Mouse (Mus musculus): ENCODE data around the gene Gm6377. TPM values are rescaled to one million over a fixed set of nuclear protein-coding genes. Genes with fewer than 3 reads are reported as not detected.

The Gm6377 gene
- 0.06 and 0.15 TPM in 2 replicates for polyA plus RNA-seq (2016; fragmentation: Nextera tagmentation; extraction: Ambion mirVana)

DNA sequence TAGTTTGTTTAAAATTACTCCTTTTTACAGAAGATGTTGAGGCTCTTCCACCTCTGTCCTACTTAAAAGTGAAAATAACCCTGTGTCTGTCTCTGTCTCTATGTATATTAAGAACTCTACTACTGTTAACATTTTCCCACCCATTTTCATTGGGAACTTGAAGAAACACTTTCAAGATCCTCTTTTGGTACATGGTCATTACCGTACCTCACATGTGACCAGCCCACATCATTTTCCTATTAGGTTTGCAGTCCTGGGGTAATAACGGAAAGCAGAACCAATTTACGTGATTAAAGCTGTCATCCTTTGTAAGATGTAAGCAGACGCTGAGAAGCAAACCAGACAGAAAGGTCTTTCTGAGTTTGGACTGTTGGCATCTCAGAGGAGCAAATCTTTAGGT is at the start of gene Gm6377:
TSS of gene Gm6377 (plus strand) at position 289 of the 400 bp plus-strand sequence.
- Histone ChIP-seq H3K27me3 (ENCODE audit: low read depth, poor library complexity, severe bottlenecking) (no peaks in the 10 kb centered on the region), H3K27ac (replicated peaks) (no peak within 1 kb of the TSS), H3K36me3 (no peaks in the 10 kb centered on the region), H3K4me1 (no peaks in the 10 kb centered on the region), H3K4me3 (no peak within 1 kb of the TSS), H3K9me3 (replicated peaks) (no peaks in the 10 kb centered on the region)
- WGBS, result 86% methylated on average over 4 of the region's 4 CpGs
- DNase-seq (ENCODE audit: low spot score), result no peak

DNA sequence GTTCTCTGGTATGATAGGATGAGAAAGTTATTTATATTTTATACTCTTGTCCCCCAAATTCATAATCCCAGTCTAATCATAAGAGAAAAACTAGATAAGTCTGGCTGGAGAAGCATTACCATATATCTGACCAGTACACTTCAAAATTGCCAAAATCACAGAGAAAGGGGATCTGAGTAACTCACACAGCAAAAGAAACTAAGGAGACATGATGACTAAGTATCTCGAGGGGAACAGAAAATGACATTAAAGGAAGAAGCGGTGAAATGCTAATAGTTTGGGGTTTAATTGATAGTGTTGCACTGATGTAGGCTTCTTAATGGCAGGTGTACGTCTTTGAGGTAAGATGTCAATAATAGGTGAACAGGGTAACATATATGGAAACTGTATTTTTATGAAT is 49.4 kb upstream of the Gm6377 start:
- H3K27me3 ChIP-seq (ENCODE audit: low read depth, poor library complexity, severe bottlenecking), result no peaks in the 10 kb centered on the region
- WGBS, result 87% methylated on average over 3 of the region's 3 CpGs
- no peaks in the 10 kb centered on the region for H3K4me1 ChIP-seq
- no peak overlapping the region for H3K4me3 ChIP-seq
- H3K27ac ChIP-seq (replicated peaks), result no peak overlapping the region
- 0 out of 2 replicates have a peak, but pooled peaks cover 3% of the 10 kb centered on the region for H3K36me3 ChIP-seq
- no peaks in the 10 kb centered on the region for H3K9me3 ChIP-seq (replicated peaks)
- no peak for DNase-seq (ENCODE audit: low spot score)

DNA sequence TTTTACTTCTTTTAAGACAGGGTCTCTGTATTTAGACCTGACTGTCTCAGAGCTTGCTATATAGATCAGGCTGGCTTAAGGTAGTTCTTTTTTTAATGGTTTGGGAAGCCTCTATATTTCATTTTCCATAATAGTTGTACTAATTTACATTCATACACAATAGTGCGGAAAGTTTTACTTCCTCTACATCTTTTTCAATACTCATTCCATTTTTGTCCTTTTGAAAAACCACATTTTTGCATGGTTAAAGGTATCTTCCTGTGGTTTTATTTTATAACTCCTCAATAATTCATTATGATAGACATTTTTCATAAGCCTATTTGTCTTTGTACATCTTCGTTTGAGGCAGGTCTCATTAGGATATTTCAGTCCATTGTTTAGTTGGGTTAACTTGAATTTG is 45.3 kb upstream of the Gm6377 start:
- 92% methylated on average over 2 of the region's 2 CpGs for WGBS
- no peak overlapping the region for H3K4me3 ChIP-seq

DNA sequence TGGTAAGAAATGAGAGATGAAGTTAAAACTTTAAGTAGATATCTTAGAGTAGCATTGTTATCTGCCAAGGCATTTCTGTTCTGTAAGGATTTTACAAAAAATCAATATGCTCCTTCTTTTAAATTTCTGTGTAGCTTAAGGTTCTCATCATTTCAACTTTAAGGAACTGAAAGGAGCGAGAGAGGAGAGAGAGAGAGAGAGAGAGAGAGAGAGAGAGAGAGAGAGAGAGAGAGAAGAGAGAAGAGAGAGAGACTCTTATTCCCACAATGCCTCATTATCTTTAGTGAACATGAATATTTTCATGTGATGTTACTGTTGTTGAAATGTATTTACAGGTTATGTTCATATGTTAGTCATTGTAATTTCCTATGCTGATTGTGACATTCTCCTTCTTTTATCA is 36.2 kb upstream of the Gm6377 start:
- Histone ChIP-seq H3K4me3 (no peak overlapping the region), H3K27ac (replicated peaks) (no peak overlapping the region), H3K27me3 (ENCODE audit: low read depth, poor library complexity, severe bottlenecking) (no peaks in the 10 kb centered on the region), H3K4me1 (no peaks in the 10 kb centered on the region), H3K36me3 (0 out of 2 replicates have a peak, but pooled peaks cover 2% of the 10 kb centered on the region), H3K9me3 (replicated peaks) (no peaks in the 10 kb centered on the region)
- DNase-seq (ENCODE audit: low spot score), result no peak
- WGBS, result 78% methylated on average over 1 of the region's 1 CpGs

More for the DNA sequence above, 45.3 kb upstream of the Gm6377 start:
- no peak for DNase-seq (ENCODE audit: low spot score)
- H3K4me1 ChIP-seq, result no peaks in the 10 kb centered on the region
- H3K36me3 ChIP-seq, result peaks cover 14% of the 10 kb centered on the region
- H3K27me3 ChIP-seq (ENCODE audit: low read depth, poor library complexity, severe bottlenecking), result no peaks in the 10 kb centered on the region
- no peak overlapping the region for H3K27ac ChIP-seq (replicated peaks)
- no peaks in the 10 kb centered on the region for H3K9me3 ChIP-seq (replicated peaks)

DNA sequence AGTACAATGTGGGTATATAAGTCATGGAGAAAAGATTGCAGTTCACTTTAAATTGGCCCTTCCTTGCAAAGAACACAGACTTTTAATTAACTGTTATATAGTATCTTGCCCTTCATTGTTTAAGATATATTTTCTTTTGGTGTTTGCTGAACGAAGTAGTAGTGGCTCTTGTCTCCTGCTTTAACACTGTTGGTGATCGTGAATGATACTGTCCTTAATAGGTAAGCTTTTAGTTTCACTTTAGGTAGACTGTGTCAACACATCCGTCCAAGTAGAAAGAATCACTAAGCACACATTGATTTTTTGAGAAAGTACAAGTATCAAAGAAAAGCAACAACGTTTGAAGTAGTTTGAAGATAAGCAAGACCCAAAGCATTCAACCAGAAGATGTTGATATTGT is 35.7 kb upstream of the Gm6377 start:
- no peaks in the 10 kb centered on the region for H3K27me3 ChIP-seq (ENCODE audit: low read depth, poor library complexity, severe bottlenecking)
- no peaks in the 10 kb centered on the region for H3K9me3 ChIP-seq (replicated peaks)
- 79% methylated on average over 4 of the region's 4 CpGs for WGBS
- no peak for DNase-seq (ENCODE audit: low spot score)
- 0 out of 2 replicates have a peak, but pooled peaks cover under 1% of the 10 kb centered on the region for H3K36me3 ChIP-seq
- H3K4me3 ChIP-seq, result no peak overlapping the region
- H3K27ac ChIP-seq (replicated peaks), result no peak overlapping the region
- H3K4me1 ChIP-seq, result no peaks in the 10 kb centered on the region

DNA sequence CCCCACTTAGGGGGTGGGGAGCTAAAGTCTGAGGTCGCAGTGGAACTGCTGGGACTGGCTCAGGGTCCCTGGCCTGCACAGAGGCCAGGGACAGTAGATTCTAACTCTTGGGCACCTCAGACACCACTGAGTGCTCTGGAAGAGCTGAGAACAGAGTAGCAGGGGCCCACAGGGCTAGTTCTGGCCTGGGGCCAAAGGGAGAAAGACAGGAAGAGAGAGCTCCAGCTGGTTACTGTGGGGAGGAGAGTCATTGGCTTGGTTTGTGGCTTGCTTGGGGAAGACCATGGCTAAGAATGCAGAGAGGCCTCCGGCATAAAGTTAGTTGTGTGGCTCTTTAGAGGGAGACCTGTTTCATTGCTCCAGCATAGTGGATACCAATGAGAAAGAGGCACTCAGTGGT is 21.5 kb upstream of the Gm6377 start:
- WGBS, result 78% methylated on average over 2 of the region's 2 CpGs
- no peaks in the 10 kb centered on the region for H3K4me1 ChIP-seq
- H3K9me3 ChIP-seq (replicated peaks), result no peaks in the 10 kb centered on the region
- no peak for DNase-seq (ENCODE audit: low spot score)
- no peaks in the 10 kb centered on the region for H3K27me3 ChIP-seq (ENCODE audit: low read depth, poor library complexity, severe bottlenecking)
- H3K4me3 ChIP-seq, result no peak overlapping the region
- no peaks in the 10 kb centered on the region for H3K36me3 ChIP-seq
- no peak overlapping the region for H3K27ac ChIP-seq (replicated peaks)

DNA sequence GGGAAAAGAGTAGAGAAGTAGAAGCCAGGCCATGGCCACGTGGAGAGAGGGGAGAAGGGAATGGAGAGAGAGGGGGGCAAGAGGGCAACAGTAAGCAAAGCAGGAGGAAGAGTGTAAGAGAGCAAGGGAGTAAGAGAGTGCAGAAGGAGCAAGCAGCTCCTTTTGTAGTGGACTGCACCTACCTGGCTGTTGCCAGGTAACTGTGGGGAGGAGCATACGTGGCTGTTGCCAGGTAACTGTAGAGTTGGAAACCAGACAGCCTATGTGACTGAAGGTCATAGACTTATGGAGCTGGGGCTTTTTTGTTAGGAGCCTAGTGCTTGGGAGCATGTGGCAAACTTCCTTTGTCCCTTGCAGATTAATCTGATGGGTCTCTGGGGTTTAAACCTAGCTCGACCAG is 21.1 kb upstream of the Gm6377 start:
- no peak for DNase-seq (ENCODE audit: low spot score)
- Histone ChIP-seq H3K9me3 (replicated peaks) (no peaks in the 10 kb centered on the region), H3K27ac (replicated peaks) (no peak overlapping the region), H3K36me3 (no peaks in the 10 kb centered on the region), H3K4me1 (no peaks in the 10 kb centered on the region), H3K4me3 (no peak overlapping the region), H3K27me3 (ENCODE audit: low read depth, poor library complexity, severe bottlenecking) (no peaks in the 10 kb centered on the region)
- 38% methylated on average over 3 of the region's 3 CpGs for WGBS

DNA sequence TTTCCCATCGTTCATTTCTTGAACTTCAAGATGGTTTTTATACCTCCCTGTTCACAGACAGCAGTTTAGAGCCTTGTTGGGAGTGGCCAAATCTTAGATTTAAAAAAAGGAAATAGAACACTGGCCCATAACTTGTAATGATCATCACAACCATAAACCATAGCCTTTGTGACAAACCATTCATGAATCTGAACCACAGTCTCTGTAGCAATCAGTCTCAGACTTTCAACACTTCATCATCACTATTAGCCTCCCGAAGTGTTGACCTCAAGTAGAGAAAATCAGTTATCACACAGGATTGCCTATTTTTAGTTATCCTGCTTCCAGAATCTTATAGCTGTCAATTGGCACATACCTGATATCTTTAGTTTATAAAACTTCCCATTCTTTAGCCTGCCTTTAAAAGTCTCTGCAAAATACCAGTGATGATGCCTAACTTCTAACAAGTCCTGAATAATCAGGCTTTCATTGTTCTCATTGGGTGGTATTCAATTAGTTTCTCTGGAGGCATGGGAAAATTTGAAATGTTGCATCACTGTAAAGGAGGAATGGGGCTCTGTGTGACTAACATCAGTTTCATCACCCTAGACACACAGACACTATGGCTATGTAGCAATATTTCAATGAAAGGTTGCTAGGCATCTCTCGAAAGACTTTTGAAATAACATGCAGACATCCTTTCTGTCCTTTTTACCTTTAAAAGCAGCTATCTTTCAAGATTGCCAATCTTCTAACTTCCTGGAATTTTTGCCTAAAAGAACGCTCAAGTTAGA is 11.7 kb upstream of the Gm6377 start:
- H3K4me3 ChIP-seq, result no peak overlapping the region
- no peaks in the 10 kb centered on the region for H3K36me3 ChIP-seq
- WGBS, result 86% methylated on average over 4 of the region's 4 CpGs
- DNase-seq (ENCODE audit: low spot score), result no peak
- no peak overlapping the region for H3K27ac ChIP-seq (replicated peaks)
- no peaks in the 10 kb centered on the region for H3K9me3 ChIP-seq (replicated peaks)
- no peaks in the 10 kb centered on the region for H3K4me1 ChIP-seq
- H3K27me3 ChIP-seq (ENCODE audit: low read depth, poor library complexity, severe bottlenecking), result no peaks in the 10 kb centered on the region

DNA sequence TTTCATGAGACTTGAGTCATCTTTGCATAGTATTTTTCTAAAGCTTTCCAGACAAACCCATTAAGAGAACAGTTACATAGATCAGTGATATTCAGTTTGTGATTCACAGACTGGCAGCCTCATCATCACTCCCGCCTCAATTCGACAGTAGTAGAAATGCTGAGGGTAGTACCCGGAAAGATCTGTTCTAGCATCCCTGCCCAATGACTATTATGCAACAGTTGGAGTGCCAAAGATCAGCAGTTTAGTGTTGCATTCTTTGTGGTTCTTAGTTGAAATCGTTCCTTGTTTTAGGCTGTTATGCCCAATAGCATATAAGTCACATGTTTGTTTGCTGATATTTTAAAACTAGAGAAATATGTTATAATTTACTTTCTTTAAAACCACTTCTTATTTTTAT is 6.9 kb upstream of the Gm6377 start:
- H3K27me3 ChIP-seq (ENCODE audit: low read depth, poor library complexity, severe bottlenecking), result no peaks in the 10 kb centered on the region
- no peak for DNase-seq (ENCODE audit: low spot score)
- 84% methylated on average over 4 of the region's 4 CpGs for WGBS

DNA sequence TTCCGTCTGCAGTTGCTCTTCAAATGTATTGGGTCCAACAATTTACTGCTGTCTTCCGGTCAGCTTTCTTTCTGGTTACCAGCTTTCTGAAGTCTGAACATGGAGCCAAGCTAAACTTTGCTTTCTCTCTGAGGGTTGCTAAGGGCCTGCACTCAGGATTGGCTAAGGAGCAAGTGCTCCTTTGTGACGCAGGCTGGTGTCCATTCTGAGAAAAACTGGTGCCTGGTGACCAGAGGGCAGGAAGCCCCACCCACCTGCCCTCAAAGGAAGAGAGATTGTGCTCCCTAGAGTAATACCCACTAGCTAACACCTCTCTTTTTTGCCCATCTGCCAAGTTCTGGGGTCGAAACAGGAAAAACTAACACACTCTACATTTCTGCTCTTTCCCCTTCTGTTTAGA is 5.6 kb upstream of the Gm6377 start:
- Histone ChIP-seq H3K27me3 (ENCODE audit: low read depth, poor library complexity, severe bottlenecking) (no peaks in the 10 kb centered on the region), H3K4me1 (no peaks in the 10 kb centered on the region), H3K4me3 (no peak overlapping the region), H3K9me3 (replicated peaks) (no peaks in the 10 kb centered on the region), H3K36me3 (no peaks in the 10 kb centered on the region), H3K27ac (replicated peaks) (no peak overlapping the region)
- DNase-seq (ENCODE audit: low spot score), result no peak
- WGBS, result 68% methylated on average over 4 of the region's 4 CpGs

More for the DNA sequence above, 6.9 kb upstream of the Gm6377 start:
- H3K27ac ChIP-seq (replicated peaks), result no peak overlapping the region
- H3K9me3 ChIP-seq (replicated peaks), result no peaks in the 10 kb centered on the region
- H3K4me1 ChIP-seq, result no peaks in the 10 kb centered on the region
- no peaks in the 10 kb centered on the region for H3K36me3 ChIP-seq
- H3K4me3 ChIP-seq, result no peak overlapping the region

DNA sequence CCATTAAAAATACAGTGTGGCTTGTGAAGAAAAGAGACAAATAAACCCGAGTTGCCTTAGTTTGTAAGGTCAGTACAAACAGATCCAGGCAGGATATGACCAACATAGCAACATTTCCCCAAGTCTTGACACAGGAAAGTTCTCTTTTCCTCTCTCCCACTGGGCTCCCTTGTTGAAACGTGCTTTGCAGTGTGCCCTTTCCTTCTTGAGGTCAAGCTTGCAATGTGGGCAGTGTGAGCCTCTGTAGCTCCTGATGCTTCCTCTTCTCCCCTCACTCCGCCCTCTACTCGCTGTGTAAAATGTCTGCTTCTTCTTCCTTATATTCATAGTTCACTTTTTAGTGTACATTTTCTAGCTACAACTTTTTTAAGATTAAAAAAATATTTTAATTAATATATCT is 5.1 kb upstream of the Gm6377 start:
- H3K9me3 ChIP-seq (replicated peaks), result no peaks in the 10 kb centered on the region
- no peak overlapping the region for H3K27ac ChIP-seq (replicated peaks)
- H3K4me3 ChIP-seq, result no peak overlapping the region
- H3K27me3 ChIP-seq (ENCODE audit: low read depth, poor library complexity, severe bottlenecking), result no peaks in the 10 kb centered on the region
- H3K4me1 ChIP-seq, result no peaks in the 10 kb centered on the region
- H3K36me3 ChIP-seq, result no peaks in the 10 kb centered on the region
- DNase-seq (ENCODE audit: low spot score), result no peak
- 69% methylated on average over 4 of the region's 4 CpGs for WGBS

DNA sequence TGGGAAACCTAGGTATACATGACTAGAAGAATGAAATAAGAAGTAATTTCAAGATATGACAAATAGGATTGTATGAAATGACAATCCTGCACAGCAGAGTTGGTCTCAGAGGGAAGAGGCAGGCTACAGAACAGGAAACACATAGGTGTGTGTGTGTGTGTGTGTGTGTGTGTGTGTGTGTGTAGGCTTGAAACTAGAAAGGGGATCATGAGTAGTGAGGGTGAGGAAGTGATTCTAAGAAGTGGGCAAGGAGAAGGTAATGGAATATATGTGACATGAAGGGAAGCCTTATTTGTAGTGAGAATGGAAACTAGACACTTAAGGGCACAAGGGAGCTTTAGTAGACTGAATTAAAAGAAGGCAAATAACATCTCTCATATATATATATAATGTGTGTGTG is 11.3 kb downstream of the Gm6377 start:
- H3K27ac ChIP-seq (replicated peaks), result no peak overlapping the region

DNA sequence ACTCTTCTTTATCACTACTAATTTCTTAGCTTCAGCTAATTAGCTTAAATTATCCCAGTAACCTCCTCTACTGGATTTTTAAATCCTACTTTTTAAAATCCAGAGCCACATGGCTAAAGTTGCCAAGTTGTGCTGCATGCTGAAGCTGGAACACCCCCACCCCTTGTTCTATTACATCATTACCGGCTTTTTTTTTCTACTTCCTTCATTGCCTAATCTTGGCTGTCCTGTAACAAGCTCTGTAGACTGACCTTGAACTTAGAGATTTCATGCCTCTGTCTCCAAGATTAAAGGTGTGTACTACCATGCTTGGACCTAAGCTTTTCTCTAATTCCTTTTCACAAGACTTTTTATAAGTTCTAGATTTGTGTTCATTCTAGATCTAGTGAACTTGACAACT is 32.2 kb downstream of the Gm6377 start:
- no peaks in the 10 kb centered on the region for H3K27me3 ChIP-seq (ENCODE audit: low read depth, poor library complexity, severe bottlenecking)

More for the DNA sequence above, 11.3 kb downstream of the Gm6377 start:
- no peaks in the 10 kb centered on the region for H3K9me3 ChIP-seq (replicated peaks)
- no peaks in the 10 kb centered on the region for H3K4me1 ChIP-seq
- H3K27me3 ChIP-seq (ENCODE audit: low read depth, poor library complexity, severe bottlenecking), result no peaks in the 10 kb centered on the region
- no peak overlapping the region for H3K4me3 ChIP-seq
- no peaks in the 10 kb centered on the region for H3K36me3 ChIP-seq
- no peak for DNase-seq (ENCODE audit: low spot score)

More for the DNA sequence above, 32.2 kb downstream of the Gm6377 start:
- H3K9me3 ChIP-seq (replicated peaks), result no peaks in the 10 kb centered on the region
- no peak for DNase-seq (ENCODE audit: low spot score)
- H3K27ac ChIP-seq (replicated peaks), result no peak overlapping the region
- WGBS, result 97% methylated on average over 1 of the region's 1 CpGs
- no peak overlapping the region for H3K4me3 ChIP-seq
- H3K4me1 ChIP-seq, result no peaks in the 10 kb centered on the region
- H3K36me3 ChIP-seq, result no peaks in the 10 kb centered on the region

Measured in midbrain, embryonic 10.5 days (tissue).